Mouse (Mus musculus): ENCODE data around the gene Csrnp2.

GRCm38 (mm10) chr15:100508454-100509167, 13.3 kb upstream of the Csrnp2 start:
- TF ChIP-seq EP300 (IDR thresholded peaks at IDR 0.05) (no peak), CTCF (IDR thresholded peaks at IDR 0.05) (no peak)

Measured in lung, postnatal 0 days (tissue).